Mouse (Mus musculus) left cerebral cortex, adult 8-10 months (tissue): ENCODE data around the gene Cblc. TPM values are rescaled to one million over a fixed set of nuclear protein-coding genes. Genes with fewer than 3 reads are reported as not detected.
A peak's percentile ranks its signal among the peaks of the same experiment; 100 is the strongest.

Experiments
- DNase-seq, 2 experiments: peaks; one replicate each; pipeline ENCODE4 v3.0.0; 2022; ENCODE audit warnings: low spot score in 2 of 2
- total RNA-seq, 4 experiments: library from RNA; stranded (reverse); gene quantifications; 2 replicates each; pipeline ENCODE4 v1.2.4; 2022

Cblc gene
- not detected for total RNA-seq

DNA sequence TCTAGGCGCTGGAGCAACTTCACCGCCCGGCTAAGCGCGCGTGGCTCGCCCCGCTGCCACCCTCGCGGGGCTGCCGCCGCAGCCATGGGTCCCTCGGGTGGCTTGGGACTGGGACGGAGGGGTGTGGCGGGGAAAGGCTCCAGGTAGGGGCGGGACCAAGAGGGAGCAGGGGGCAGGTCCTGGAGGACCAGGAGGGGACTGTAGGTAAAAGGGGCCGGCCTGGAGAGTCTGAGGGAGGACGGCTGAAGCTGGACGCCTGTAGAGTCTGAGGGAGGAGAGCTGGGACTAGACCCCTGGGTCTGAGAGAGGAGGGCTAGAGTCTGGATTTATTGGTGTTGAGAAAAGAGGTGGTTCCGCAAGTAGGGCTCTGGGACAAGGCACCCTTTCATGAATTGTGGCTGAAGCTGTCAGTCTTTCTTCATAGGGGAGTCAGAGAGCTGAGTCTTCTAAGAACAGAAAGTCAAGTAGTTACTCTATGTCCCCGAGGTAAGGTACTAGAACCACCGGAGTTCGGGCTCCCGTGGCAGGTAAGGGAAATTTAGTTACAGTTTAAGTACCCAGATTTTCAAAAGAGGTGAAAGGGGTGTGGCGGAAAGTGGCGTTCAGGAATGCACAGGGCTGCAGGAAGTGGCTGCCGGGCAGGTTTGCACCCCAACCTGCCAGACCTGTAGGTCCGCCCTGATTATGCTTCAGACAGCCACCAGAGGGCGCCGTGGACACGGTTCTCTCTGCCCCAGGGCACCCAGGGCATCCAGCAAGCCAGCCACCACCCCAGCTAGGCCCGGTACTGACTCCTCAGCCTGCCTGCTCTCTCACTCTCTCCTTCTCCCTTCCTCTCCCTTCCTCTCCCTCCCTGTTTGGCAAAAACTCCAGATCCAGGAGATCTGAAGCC lies at the start of gene Cblc:
TSS of gene Cblc (minus strand) at position 113 of the 892 bp plus-strand sequence.
- DNase-seq: no peak

GRCm38 (mm10) chr7:19844521-19845171 lies 48.0 kb upstream of the Cblc start:
- DNase-seq: no peak

DNA sequence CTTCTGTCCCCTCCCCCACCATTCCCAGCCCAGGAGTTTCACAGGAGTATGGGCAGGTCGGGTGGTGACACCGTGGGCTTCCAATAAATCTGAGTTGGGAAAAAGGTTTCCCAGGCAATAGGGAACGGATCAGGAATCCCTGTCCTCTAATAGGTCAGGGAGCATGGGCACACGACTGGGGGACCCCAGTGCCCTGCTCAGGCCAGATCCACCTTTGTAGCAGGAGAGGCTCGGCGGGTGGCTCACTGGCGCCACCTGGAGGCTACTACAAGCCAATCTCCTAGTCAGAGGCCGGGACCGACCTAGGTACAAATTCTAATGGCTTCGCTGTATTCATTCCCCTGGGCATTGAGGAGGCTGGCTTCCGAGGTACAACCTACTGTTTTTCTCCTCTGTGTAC lies 47.0 kb upstream of the Cblc start:
- peak in 1 of 2 experiments; percentile 34 for DNase-seq

DNA sequence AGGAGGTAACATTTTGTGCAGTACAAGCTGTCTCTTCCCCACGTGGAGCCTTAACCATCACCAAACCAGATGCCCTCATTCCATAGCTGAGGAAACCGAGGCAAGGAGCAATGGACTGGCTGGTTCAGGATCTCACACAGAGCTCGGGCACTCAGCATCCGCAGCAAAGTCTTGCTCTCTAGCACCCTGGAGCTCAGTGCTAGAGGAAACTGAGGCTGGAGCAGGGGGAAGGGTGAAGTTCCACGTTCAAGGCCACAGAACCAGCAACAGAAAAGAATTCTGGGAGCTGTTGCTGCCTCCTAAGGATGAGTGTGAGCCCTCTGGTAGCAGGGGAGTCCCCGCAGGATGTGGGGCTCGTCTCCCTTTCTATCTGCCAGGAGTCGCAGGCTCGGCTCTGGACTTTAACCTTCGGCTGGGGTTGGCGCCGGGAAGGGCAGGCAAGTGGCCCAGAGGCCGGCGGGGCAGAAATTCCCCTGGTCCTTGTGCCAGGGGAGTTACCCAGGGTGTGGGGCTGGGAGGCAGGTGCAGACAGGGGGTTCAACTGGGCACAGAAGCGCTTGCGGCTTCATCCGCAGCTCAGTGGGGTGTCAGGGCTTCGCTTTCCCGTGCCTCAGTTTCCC lies 46.4 kb upstream of the Cblc start:
- no peak for DNase-seq

- no peak for DNase-seq
Measured at GRCm38 (mm10) chr7:19841686-19842413, 45.2 kb upstream of the Cblc start.

- no peak for DNase-seq
Measured at GRCm38 (mm10) chr7:19840936-19841335, 44.3 kb upstream of the Cblc start.

DNA sequence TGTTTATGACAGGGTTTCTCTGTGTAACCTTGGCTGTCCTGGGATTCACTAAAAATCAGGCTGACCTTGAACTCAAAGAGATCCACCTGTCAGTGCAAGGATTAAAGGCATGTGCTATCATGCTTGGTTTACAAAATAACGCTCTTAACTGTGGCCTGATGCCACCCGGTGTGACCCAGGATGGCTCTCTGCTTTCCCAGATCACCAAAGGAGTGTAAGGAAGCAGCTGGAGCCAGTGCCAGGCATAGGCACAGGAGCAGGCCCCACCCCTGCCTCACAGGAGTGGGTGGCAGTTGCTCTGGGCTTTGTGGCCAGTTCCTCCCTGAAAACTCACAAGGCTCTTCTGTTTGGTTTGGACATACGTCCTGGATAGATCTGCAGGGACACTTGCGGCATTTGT lies 43.8 kb upstream of the Cblc start:
- DNase-seq: no peak

- DNase-seq: no peak
Measured at GRCm38 (mm10) chr7:19836843-19837242, 40.2 kb upstream of the Cblc start.

DNA sequence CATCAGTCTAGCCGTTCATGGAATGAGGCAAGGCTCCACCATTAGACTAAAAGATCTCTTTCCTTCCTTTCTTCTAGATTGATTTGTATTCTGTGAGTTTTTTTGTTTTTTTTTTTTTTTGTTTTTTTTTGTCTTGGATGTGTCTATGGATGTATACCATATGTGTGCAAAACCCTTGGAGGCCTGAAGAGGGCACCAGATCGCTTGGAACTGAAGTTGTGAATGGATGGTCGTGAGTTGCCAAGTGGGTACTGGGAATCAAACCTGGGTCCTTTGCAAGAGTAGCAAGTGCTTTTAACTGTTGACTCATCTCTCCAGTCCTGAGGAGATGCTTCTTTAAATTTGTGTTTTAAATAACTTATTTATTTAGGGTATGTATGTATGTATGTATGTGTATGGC lies 37.4 kb upstream of the Cblc start:
- no peak for DNase-seq

- DNase-seq: no peak
Measured at GRCm38 (mm10) chr7:19831837-19832236, 35.2 kb upstream of the Cblc start.

DNA sequence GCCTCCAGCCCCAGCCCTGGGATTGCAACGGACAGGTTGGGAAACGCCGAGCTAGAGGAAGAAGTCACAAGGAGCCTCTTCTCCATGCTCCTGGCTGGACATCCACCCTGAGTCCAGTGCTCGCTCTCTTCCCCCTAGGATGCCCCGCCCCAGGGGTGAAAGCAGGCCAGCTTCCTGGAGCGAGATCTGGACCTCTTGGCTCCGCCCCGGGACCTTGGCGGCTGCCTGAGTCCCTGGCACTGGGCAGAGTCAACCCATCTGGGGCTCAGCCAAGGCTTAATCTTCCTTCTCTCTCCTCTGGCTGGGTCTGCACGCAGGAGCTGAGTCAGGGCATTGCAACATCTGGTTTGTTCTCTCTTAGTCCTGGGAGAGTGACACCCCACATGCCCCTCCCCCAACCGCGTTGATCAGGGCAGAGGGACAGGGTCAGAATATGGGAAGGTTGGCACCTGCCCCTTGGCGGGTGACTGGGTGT lies 34.1 kb upstream of the Cblc start:
- DNase-seq: no peak

- DNase-seq: no peak
Measured at GRCm38 (mm10) chr7:19829694-19830093, 33.1 kb upstream of the Cblc start.

DNA sequence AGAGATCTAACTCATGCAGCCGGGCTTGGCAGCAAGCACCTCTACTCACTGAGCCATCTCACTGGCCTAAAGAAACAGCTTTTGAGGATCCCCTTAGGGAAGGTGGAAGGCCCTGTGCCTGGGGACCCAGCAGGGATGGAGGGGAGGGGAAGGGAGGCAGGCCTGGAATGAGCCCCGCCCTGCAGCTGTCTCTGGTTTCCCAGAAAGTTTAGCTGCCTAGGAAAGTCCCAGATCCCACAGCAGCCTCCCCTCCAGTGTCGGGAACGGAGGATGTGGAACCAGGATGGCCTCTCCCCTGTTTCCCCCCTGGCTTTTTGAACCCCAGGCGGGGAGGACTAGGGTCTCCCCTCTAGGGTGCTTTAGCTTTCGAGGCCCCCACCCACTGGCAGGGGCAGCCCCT lies 30.1 kb upstream of the Cblc start:
- no peak for DNase-seq

DNA sequence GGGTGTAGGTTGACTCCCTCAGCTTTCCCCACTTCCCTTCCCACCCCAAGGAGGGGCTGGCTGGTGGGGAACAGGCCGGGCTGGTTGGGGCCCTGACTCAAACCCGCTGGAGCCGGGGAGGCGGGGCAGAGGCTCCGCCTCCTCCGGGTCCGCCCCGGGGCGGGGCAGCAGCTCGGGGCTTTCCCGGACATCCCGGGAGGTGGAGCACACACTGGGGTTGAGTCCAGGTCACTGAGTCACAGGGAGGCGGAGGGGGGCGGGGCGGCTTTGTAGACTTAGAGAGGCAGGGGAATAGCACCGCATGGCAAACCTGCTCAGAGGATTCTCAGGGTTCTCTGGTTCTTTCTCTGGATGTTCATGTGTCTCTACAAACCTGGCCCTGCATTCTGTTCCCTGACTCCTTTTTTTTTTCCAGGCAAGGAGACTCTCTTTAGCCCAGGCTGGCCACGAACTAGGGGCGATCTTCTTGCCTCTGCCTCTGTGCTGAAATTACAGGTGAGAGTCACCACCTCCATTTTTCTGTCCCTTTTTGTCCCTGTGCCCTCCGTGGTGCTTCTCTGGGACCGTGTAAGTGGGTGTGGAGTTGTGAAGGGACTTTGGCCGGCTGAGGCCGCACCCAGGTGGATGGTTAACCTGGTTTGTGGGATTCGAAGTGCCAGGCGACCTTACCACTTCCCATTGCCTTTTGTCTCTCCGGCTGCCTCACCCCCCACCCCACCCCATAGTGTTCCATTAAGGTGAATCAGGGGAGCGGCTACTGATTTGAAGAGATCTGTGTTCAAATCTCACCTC lies 27.8 kb upstream of the Cblc start:
- peak in 1 of 2 experiments; percentile 28 for DNase-seq

GRCm38 (mm10) chr7:19823256-19824181 lies 26.9 kb upstream of the Cblc start:
- DNase-seq: no peak

GRCm38 (mm10) chr7:19822604-19823058 lies 26.0 kb upstream of the Cblc start, which contains the start of gene Bcl3:
Gene Bcl3 (minus strand): TSS chr7:19822770.
- DNase-seq: no peak

- DNase-seq: no peak
Measured at GRCm38 (mm10) chr7:19822193-19822592, 25.6 kb upstream of the Cblc start.

DNA sequence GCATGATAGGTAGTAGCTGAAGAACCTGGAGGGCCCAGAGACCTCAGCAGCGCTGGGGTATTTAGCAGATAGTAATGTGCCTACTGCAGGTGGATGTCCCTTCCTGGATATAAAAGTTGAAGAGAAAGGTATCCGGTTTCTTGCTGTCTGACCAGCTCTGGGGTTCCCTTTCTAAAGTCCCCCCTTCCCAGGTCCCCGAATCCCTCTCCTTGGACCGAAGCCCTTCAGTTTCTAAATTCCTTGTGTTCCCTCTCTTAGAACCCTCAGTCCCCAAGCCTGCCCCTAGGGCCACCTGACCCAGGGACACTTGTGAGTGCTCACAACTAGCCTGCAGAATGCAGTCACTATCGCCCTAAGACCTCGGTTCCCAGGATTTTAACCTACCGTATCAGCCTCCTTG lies 25.0 kb upstream of the Cblc start:
- DNase-seq: no peak

- no peak for DNase-seq
Measured at GRCm38 (mm10) chr7:19820347-19821048, 23.9 kb upstream of the Cblc start.
